Mouse (Mus musculus): ENCODE data around the gene Gpr161.
"Not testable (repeated sequence)": the region's sequence is repeated elsewhere in the genome, so short reads cannot be mapped to it uniquely, and the experiment has no call there.

Gene Gpr161

GRCm38 (mm10) chr1:165316361-165316760, 20.8 kb downstream of the Gpr161 start:
- no peak for DNase-seq (ENCODE audit: low read depth, low spot score)

- peak; percentile 75 for DNase-seq (ENCODE audit: low read depth, low spot score)
Measured at GRCm38 (mm10) chr1:165320141-165320934, 24.7 kb downstream of the Gpr161 start.

- no peak for DNase-seq (ENCODE audit: low read depth, low spot score)
Measured at GRCm38 (mm10) chr1:165321393-165321861, 25.8 kb downstream of the Gpr161 start.

GRCm38 (mm10) chr1:165321891-165322290, 26.3 kb downstream of the Gpr161 start:
- DNase-seq (ENCODE audit: low read depth, low spot score): no peak

GRCm38 (mm10) chr1:165322934-165323333, 27.3 kb downstream of the Gpr161 start:
- no peak for DNase-seq (ENCODE audit: low read depth, low spot score)

- no peak for DNase-seq (ENCODE audit: low read depth, low spot score)
Measured at GRCm38 (mm10) chr1:165327370-165327769, 31.8 kb downstream of the Gpr161 start.

GRCm38 (mm10) chr1:165327831-165328230, 32.2 kb downstream of the Gpr161 start:
- DNase-seq (ENCODE audit: low read depth, low spot score): peak; percentile 3

GRCm38 (mm10) chr1:165328384-165329289, 33.0 kb downstream of the Gpr161 start:
- DNase-seq (ENCODE audit: low read depth, low spot score): not testable (repeated sequence)

GRCm38 (mm10) chr1:165330859-165331258, 35.3 kb downstream of the Gpr161 start:
- no peak for DNase-seq (ENCODE audit: low read depth, low spot score)

- DNase-seq (ENCODE audit: low read depth, low spot score): no peak
Measured at GRCm38 (mm10) chr1:165332797-165333196, 37.2 kb downstream of the Gpr161 start.

- no peak for DNase-seq (ENCODE audit: low read depth, low spot score)
Measured at GRCm38 (mm10) chr1:165342126-165342525, 46.5 kb downstream of the Gpr161 start.

GRCm38 (mm10) chr1:165344453-165344852, 48.9 kb downstream of the Gpr161 start:
- DNase-seq (ENCODE audit: low read depth, low spot score): no peak

GRCm38 (mm10) chr1:165348627-165349026, 53.0 kb downstream of the Gpr161 start:
- DNase-seq (ENCODE audit: low read depth, low spot score): no peak

- no peak for DNase-seq (ENCODE audit: low read depth, low spot score)
Measured at GRCm38 (mm10) chr1:165356347-165356746, 60.8 kb downstream of the Gpr161 start.

GRCm38 (mm10) chr1:165363271-165363670, 67.7 kb downstream of the Gpr161 start:
- no peak for DNase-seq (ENCODE audit: low read depth, low spot score)

- no peak for DNase-seq (ENCODE audit: low read depth, low spot score)
Measured at GRCm38 (mm10) chr1:165365057-165365456, 69.5 kb downstream of the Gpr161 start.

GRCm38 (mm10) chr1:165370990-165371389, 75.4 kb downstream of the Gpr161 start:
- no peak for DNase-seq (ENCODE audit: low read depth, low spot score)

GRCm38 (mm10) chr1:165373839-165374238, 78.2 kb downstream of the Gpr161 start:
- no peak for DNase-seq (ENCODE audit: low read depth, low spot score)

All from mesoderm, embryonic 11.5 days (tissue).